Mouse (Mus musculus) forebrain, postnatal 0 days (tissue): ENCODE measurements around the gene Cd209a. TPM values are rescaled to one million over a fixed set of nuclear protein-coding genes. Genes with fewer than 3 reads are reported as not detected.
"Not testable (repeated sequence)": the region's sequence is repeated elsewhere in the genome, so short reads cannot be mapped to it uniquely, and the experiment has no call there.

Experiments used
- ATAC-seq: fragments of 200-750 bp; cut with Nextera tagmentation; 2 replicates; pipeline ENCODE4 v1.8.0; 2017; ENCODE audit warnings: mild to moderate bottlenecking, moderate library complexity
- DNase-seq: peaks from one replicate; pipeline ENCODE4 v3.0.0-alpha.2; 2015
- H3K27ac ChIP-seq: fragments of 300-500 bp; sonication (generic); 2 replicates; pipeline ENCODE4 v1.5.1; 2014; ENCODE audit warnings: low read depth, mild to moderate bottlenecking, antibody characterized with exemption, low read length, moderate library complexity, mixed read lengths
- H3K27me3 ChIP-seq: fragments of 300-500 bp; sonication (generic); 2 replicates; pipeline ENCODE4 v1.6.1; 2014; ENCODE audit warnings: mild to moderate bottlenecking, low read length, mixed read lengths; ENCODE audit not compliant: insufficient read depth
- H3K36me3 ChIP-seq: fragments of 300-500 bp; sonication (generic); 2 replicates; pipeline ENCODE4 v1.6.1; 2014; ENCODE audit warnings: mild to moderate bottlenecking, moderate library complexity; ENCODE audit not compliant: insufficient read depth
- H3K4me1 ChIP-seq: fragments of 300-500 bp; sonication (generic); 2 replicates; pipeline ENCODE4 v1.6.1; 2014; ENCODE audit warnings: antibody characterized with exemption; ENCODE audit not compliant: insufficient read depth
- H3K4me2 ChIP-seq: fragments of 300-500 bp; sonication (generic); 2 replicates; pipeline ENCODE4 v1.6.1; 2014; ENCODE audit warnings: low read depth, mild to moderate bottlenecking, moderate library complexity
- H3K4me3 ChIP-seq: fragments of 300-500 bp; sonication (generic); 2 replicates; pipeline ENCODE4 v1.5.1; 2014; ENCODE audit warnings: low read depth, low read length, mixed read lengths
- H3K9ac ChIP-seq: fragments of 300-500 bp; sonication (generic); 2 replicates; pipeline ENCODE4 v1.6.1; 2014; ENCODE audit warnings: mild to moderate bottlenecking
- H3K9me3 ChIP-seq: fragments of 300-500 bp; sonication (generic); 2 replicates; pipeline ENCODE4 v1.6.1; 2016; ENCODE audit warnings: low read length
- CTCF ChIP-seq: sonication (generic); IDR thresholded peaks from 2 replicates; pipeline ENCODE4 v1.5.1; 2016; ENCODE audit warnings: antibody characterized with exemption, control low read depth, low read depth
- WGBS: fragments of 180-500 bp; shearing (Covaris S2); extraction: QIAGEN DNeasy Blood & Tissue Kit; methylation state at CpG from one replicate; pipeline ENCODE4 v1.1.7; 2014; 5-methylcytosine and 5-hydroxymethylcytosine counted together
- polyA plus RNA-seq: library from polyadenylated mRNA; unstranded; fragments of >200 nt; fragmentation: Nextera tagmentation; extraction: Ambion mirVana; gene quantifications from 2 replicates; pipeline ENCODE4 v1.2.1, GENCODE M21; 2015
- total RNA-seq: library from RNA; depleted of rRNA; stranded (reverse); fragments of >200 nt; gene quantifications from 2 replicates; pipeline ENCODE4 v1.2.3, GENCODE M21; 2014; rRNA removed

Gene Cd209a
- not detected in 2 replicates for total RNA-seq
- 0.13 TPM in 1 of 2 replicates, not detected in the other for polyA plus RNA-seq

GRCm38 (mm10) chr8:3748761-3749160 lies at the start of gene Cd209a:
Gene Cd209a (minus strand): TSS chr8:3748984.
- H3K4me2 ChIP-seq = no peak within 1 kb of the TSS
- no peak within 1 kb of the TSS for H3K9ac ChIP-seq
- 0 out of 2 replicates have a peak, but pooled peaks cover 3% of the 10 kb centered on the region for H3K9me3 ChIP-seq
- WGBS = 92% methylated on average over 4 of the region's 4 CpGs
- H3K27me3 ChIP-seq = no peaks in the 10 kb centered on the region
- no peak for TF ChIP-seq CTCF
- H3K4me1 ChIP-seq = no peaks in the 10 kb centered on the region
- no peak for DNase-seq
- H3K27ac ChIP-seq = no peak within 1 kb of the TSS
- no peaks in the 10 kb centered on the region for H3K36me3 ChIP-seq
- no peak for ATAC-seq
- no peak within 1 kb of the TSS for H3K4me3 ChIP-seq

- not testable (repeated sequence) for H3K4me3 ChIP-seq, ATAC-seq, H3K36me3 ChIP-seq, DNase-seq, H3K9ac ChIP-seq, H3K4me1 ChIP-seq, H3K4me2 ChIP-seq, H3K27me3 ChIP-seq, H3K27ac ChIP-seq
- peaks cover 22% of the 10 kb centered on the region for H3K9me3 ChIP-seq
- 78% methylated on average over 5 of the region's 5 CpGs for WGBS
Observed at GRCm38 (mm10) chr8:3768641-3769040, 19.9 kb upstream of the Cd209a start.

- Histone ChIP-seq H3K9me3 (0 out of 2 replicates have a peak, but pooled peaks cover 3% of the 10 kb centered on the region), H3K4me2 (no peak overlapping the region), H3K4me1 (no peaks in the 10 kb centered on the region), H3K27ac (no peak overlapping the region), H3K36me3 (no peaks in the 10 kb centered on the region), H3K27me3 (no peaks in the 10 kb centered on the region), H3K9ac (no peak overlapping the region), H3K4me3 (no peak overlapping the region)
- no peak for TF ChIP-seq CTCF
- WGBS = 66% methylated on average over 18 of the region's 18 CpGs
- peak; percentile 95 for ATAC-seq
- DNase-seq = peak; percentile 95
Observed at GRCm38 (mm10) chr8:3754261-3754850, 5.6 kb upstream of the Cd209a start.

- Histone ChIP-seq H3K9me3 (no peaks in the 10 kb centered on the region), H3K4me1 (no peaks in the 10 kb centered on the region), H3K27me3 (no peaks in the 10 kb centered on the region), H3K4me2 (no peak overlapping the region), H3K4me3 (no peak overlapping the region), H3K36me3 (no peaks in the 10 kb centered on the region), H3K9ac (no peak overlapping the region), H3K27ac (no peak overlapping the region)
- ATAC-seq = no peak
- 93% methylated on average over 2 of the region's 2 CpGs for WGBS
- no peak for TF ChIP-seq CTCF
- no peak for DNase-seq
Observed at GRCm38 (mm10) chr8:3736947-3737346, 11.8 kb downstream of the Cd209a start.

GRCm38 (mm10) chr8:3735599-3735998 lies 13.2 kb downstream of the Cd209a start:
- Histone ChIP-seq H3K36me3 (no peaks in the 10 kb centered on the region), H3K27ac (no peak overlapping the region), H3K4me3 (no peak overlapping the region), H3K27me3 (no peaks in the 10 kb centered on the region), H3K9me3 (no peaks in the 10 kb centered on the region), H3K4me1 (no peaks in the 10 kb centered on the region), H3K4me2 (no peak overlapping the region), H3K9ac (no peak overlapping the region)
- 91% methylated on average over 2 of the region's 2 CpGs for WGBS
- ATAC-seq (no peak), DNase-seq (no peak)
- no peak for TF ChIP-seq CTCF

GRCm38 (mm10) chr8:3734084-3734483 lies 14.7 kb downstream of the Cd209a start:
- Histone ChIP-seq H3K36me3 (no peaks in the 10 kb centered on the region), H3K27me3 (no peaks in the 10 kb centered on the region), H3K9ac (no peak overlapping the region), H3K27ac (no peak overlapping the region), H3K4me3 (no peak overlapping the region), H3K9me3 (no peaks in the 10 kb centered on the region), H3K4me2 (no peak overlapping the region), H3K4me1 (no peaks in the 10 kb centered on the region)
- DNase-seq (no peak), ATAC-seq (no peak)
- TF ChIP-seq CTCF = no peak
- WGBS = 40% methylated on average over 1 of the region's 1 CpGs

GRCm38 (mm10) chr8:3721041-3721440 lies 27.7 kb downstream of the Cd209a start:
- Histone ChIP-seq H3K4me1 (no peaks in the 10 kb centered on the region), H3K36me3 (no peaks in the 10 kb centered on the region), H3K27me3 (no peaks in the 10 kb centered on the region), H3K4me2 (no peak overlapping the region), H3K9me3 (no peaks in the 10 kb centered on the region), H3K9ac (no peak overlapping the region), H3K4me3 (no peak overlapping the region), H3K27ac (no peak overlapping the region)
- ATAC-seq = no peak
- 9% methylated on average over 1 of the region's 1 CpGs for WGBS
- DNase-seq = peak; percentile 3
- no peak for TF ChIP-seq CTCF
